ENCODE assay signal across 10 mouse cellular contexts in genomic region chr3:68513340-68514119, GRCm38 (mm10).
A peak's percentile ranks its signal among the peaks of the same experiment; 100 is the strongest.
DNase-seq lines count a peak whose midpoint lies in the region; ATAC-seq and TF ChIP-seq lines count a peak whose summit lies in the region.
"Had no signal": no experiment of that assay in that cellular context is flagged by ENCODE, and none has a peak within 500 bp of the region (broad histone marks: within the 10 kb centered on the region; RNA-seq: fewer than 3 reads in every experiment).

No protein-coding gene starts in this region.

- H3K27me3 ChIP-seq in forebrain, postnatal 0 days (ENCODE audit: insufficient read depth, low read length), result no peaks in the 10 kb centered on the region
- H3K27me3 ChIP-seq in kidney, embryonic 16.5 days (ENCODE audit: insufficient read depth, low read length), result no peaks in the 10 kb centered on the region
- no peaks in the 10 kb centered on the region for H3K27me3 ChIP-seq in neural tube, embryonic 13.5 days
- H3K27me3 ChIP-seq: embryonic facial prominence, embryonic 12.5 days had no signal

- WGBS in forebrain, postnatal 0 days, result 36% methylated on average over 7 of the region's 7 CpGs
- WGBS in kidney, embryonic 16.5 days, result 60% methylated on average over 7 of the region's 7 CpGs
- 43% methylated on average over 7 of the region's 7 CpGs for WGBS in neural tube, embryonic 13.5 days

- H3K27ac ChIP-seq in layer of hippocampus, adult 2 months, result peak overlapping the region; percentile 58
- H3K27ac ChIP-seq in forebrain, postnatal 0 days (ENCODE audit: low read depth, low read length), result no peak overlapping the region
- H3K27ac ChIP-seq in kidney, embryonic 16.5 days (ENCODE audit: low read length), result 0 out of 2 replicates have a peak overlapping the region, but pooled peaks have one; percentile 7
- H3K27ac ChIP-seq in neural tube, embryonic 13.5 days (replicated peaks), result peak overlapping the region; percentile 74
- H3K27ac ChIP-seq: embryonic facial prominence, embryonic 12.5 days had no signal

- no peak for TF ChIP-seq CTCF in layer of hippocampus, adult 2 months (conservative IDR thresholded peaks at IDR 0.05)
- no peak for TF ChIP-seq CTCF in forebrain, postnatal 0 days (IDR thresholded peaks at IDR 0.05; ENCODE audit: low read depth)

- no peaks in the 10 kb centered on the region for H3K9me3 ChIP-seq in forebrain, postnatal 0 days (ENCODE audit: low read length)
- H3K9me3 ChIP-seq in kidney, embryonic 16.5 days (ENCODE audit: low read length), result no peaks in the 10 kb centered on the region
- no peaks in the 10 kb centered on the region for H3K9me3 ChIP-seq in neural tube, embryonic 13.5 days
- H3K9me3 ChIP-seq: embryonic facial prominence, embryonic 12.5 days had no signal

- no peaks in the 10 kb centered on the region for H3K36me3 ChIP-seq in forebrain, postnatal 0 days (ENCODE audit: insufficient read depth)
- no peaks in the 10 kb centered on the region for H3K36me3 ChIP-seq in kidney, embryonic 16.5 days (ENCODE audit: insufficient read depth, low read length)
- no peaks in the 10 kb centered on the region for H3K36me3 ChIP-seq in neural tube, embryonic 13.5 days
- H3K36me3 ChIP-seq: embryonic facial prominence, embryonic 12.5 days had no signal

- peaks cover 3% of the 10 kb centered on the region; the same call in 1 of the 2 replicates for H3K4me1 ChIP-seq in forebrain, postnatal 0 days (ENCODE audit: insufficient read depth)
- peaks cover 32% of the 10 kb centered on the region for H3K4me1 ChIP-seq in kidney, embryonic 16.5 days (ENCODE audit: insufficient read depth, low read length)
- peaks cover 60% of the 10 kb centered on the region for H3K4me1 ChIP-seq in neural tube, embryonic 13.5 days (replicated peaks)
- H3K4me1 ChIP-seq: embryonic facial prominence, embryonic 12.5 days had no signal

- H3K9ac ChIP-seq in forebrain, postnatal 0 days, result no peak overlapping the region
- H3K9ac ChIP-seq in kidney, embryonic 16.5 days (replicated peaks; ENCODE audit: low read length), result no peak overlapping the region
- H3K9ac ChIP-seq in neural tube, embryonic 13.5 days, result no peak overlapping the region
- H3K9ac ChIP-seq: embryonic facial prominence, embryonic 12.5 days had no signal

- DNase-seq in layer of hippocampus, adult 2 months (ENCODE audit: low spot score in 2 of 2), result no peak
- no peak for DNase-seq in layer of hippocampus, adult 9-11 months
- DNase-seq in forebrain, postnatal 0 days, result no peak
- DNase-seq in adrenal gland, postnatal 14 days, result no peak
- no peak for DNase-seq in gastrocnemius, postnatal 10 days
- no peak for DNase-seq in heart, postnatal 4 days
- DNase-seq: gastrocnemius, postnatal 25 days had no signal

- H3K4me3 ChIP-seq in layer of hippocampus, adult 2 months, result no peak overlapping the region
- no peak overlapping the region for H3K4me3 ChIP-seq in forebrain, postnatal 0 days (ENCODE audit: low read depth, low read length)
- H3K4me3 ChIP-seq in kidney, embryonic 16.5 days (ENCODE audit: low read length), result no peak overlapping the region
- no peak overlapping the region for H3K4me3 ChIP-seq in neural tube, embryonic 13.5 days
- H3K4me3 ChIP-seq: embryonic facial prominence, embryonic 12.5 days had no signal

- ATAC-seq in forebrain, postnatal 0 days, result peak; percentile 60
- peak; percentile 13 for ATAC-seq in kidney, embryonic 16.5 days (ENCODE audit: low FRiP score, low TSS enrichment)
- ATAC-seq in neural tube, embryonic 13.5 days (ENCODE audit: low read depth), result peak; percentile 76

- no peak overlapping the region for H3K4me2 ChIP-seq in forebrain, postnatal 0 days (ENCODE audit: low read depth)
- no peak overlapping the region for H3K4me2 ChIP-seq in kidney, embryonic 16.5 days (replicated peaks; ENCODE audit: low read depth, low read length)
- no peak overlapping the region for H3K4me2 ChIP-seq in neural tube, embryonic 13.5 days
- H3K4me2 ChIP-seq: embryonic facial prominence, embryonic 12.5 days had no signal

Comparison
In these comparisons a context has a peak if more than half of its experiments do, and no peak if none do; other contexts are left out.
1. ATAC-seq: peak in every context shown above with its lines; median percentile 76 in neural tube, embryonic 13.5 days; 60 in forebrain, postnatal 0 days; 13 in kidney, embryonic 16.5 days.